Mouse (Mus musculus): ENCODE data around the gene Synpo2l. TPM values are rescaled to one million over a fixed set of nuclear protein-coding genes. Genes with fewer than 3 reads are reported as not detected.
A peak's percentile ranks its signal among the peaks of the same experiment; 100 is the strongest.

Gene Synpo2l
- polyA plus RNA-seq, 1 experiment from 2014 or later: 0.19 TPM

DNA sequence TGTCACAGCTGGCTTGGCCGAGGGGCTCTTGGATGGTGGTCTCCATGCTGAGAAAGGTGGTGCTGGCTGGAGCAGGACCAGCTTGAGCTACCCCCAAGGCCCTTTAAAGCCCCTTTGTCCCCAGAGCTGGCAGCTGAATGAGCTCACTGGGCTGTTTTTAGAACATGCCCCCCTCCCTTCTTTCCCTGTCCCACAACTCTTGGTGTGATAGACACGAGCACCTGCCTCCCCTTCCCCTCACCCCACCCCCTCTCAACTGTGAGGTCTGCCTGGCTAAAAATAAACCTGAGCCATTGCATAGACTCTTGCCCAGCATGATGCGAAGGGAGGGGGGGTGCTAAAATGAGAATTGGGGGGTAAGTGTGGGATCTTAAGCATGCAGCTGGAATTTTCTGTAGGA lies 3.7 kb downstream of the Synpo2l start:
- no peaks in the 10 kb centered on the region for H3K9me3 ChIP-seq (ENCODE audit: control insufficient read depth, low read length)
- H3K4me2 ChIP-seq (ENCODE audit: low read depth, low read length): no peak overlapping the region
- no peak for ATAC-seq (ENCODE audit: low read depth)
- H3K36me3 ChIP-seq (ENCODE audit: control insufficient read depth, insufficient read depth, low read length): no peaks in the 10 kb centered on the region
- H3K9ac ChIP-seq (replicated peaks; ENCODE audit: low read depth, low read length): no peak overlapping the region
- 60% methylated on average over 3 of the region's 3 CpGs for WGBS
- H3K27ac ChIP-seq (ENCODE audit: low read depth, low read length): no peak overlapping the region
- H3K27me3 ChIP-seq (ENCODE audit: control insufficient read depth, insufficient read depth, low read length): 0 out of 2 replicates have a peak, but pooled peaks cover 2% of the 10 kb centered on the region
- H3K4me3 ChIP-seq (ENCODE audit: low read depth, low read length): no peak overlapping the region
- peaks cover 8% of the 10 kb centered on the region; the same call in 1 of the 2 replicates for H3K4me1 ChIP-seq (ENCODE audit: control insufficient read depth, insufficient read depth, low read length)

DNA sequence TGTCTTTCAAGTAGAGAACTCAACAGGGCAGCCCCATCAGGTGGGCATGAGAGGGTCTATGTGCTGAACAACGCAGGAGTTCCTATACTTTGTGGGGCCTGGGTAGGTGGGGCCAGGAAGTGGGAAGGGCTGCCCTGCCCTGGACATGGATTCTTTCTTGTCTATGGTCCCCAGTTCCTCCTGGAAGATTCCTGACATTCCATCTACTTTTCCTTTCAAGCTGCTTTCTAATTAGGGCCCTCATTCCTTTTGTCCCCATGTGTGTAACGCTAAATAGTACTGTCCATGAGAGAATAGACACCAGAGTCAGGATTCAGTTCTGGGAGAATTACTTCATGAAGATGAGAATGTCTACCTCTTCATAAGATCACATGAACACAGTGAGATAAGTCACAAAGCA lies 4.6 kb downstream of the Synpo2l start:
- no peaks in the 10 kb centered on the region for H3K36me3 ChIP-seq (ENCODE audit: control insufficient read depth, insufficient read depth, low read length)
- no peak overlapping the region for H3K4me3 ChIP-seq (ENCODE audit: low read depth, low read length)
- H3K4me1 ChIP-seq (ENCODE audit: control insufficient read depth, insufficient read depth, low read length): peaks cover 8% of the 10 kb centered on the region; the same call in 1 of the 2 replicates
- no peak overlapping the region for H3K9ac ChIP-seq (replicated peaks; ENCODE audit: low read depth, low read length)
- 80% methylated on average over 2 of the region's 2 CpGs for WGBS
- H3K9me3 ChIP-seq (ENCODE audit: control insufficient read depth, low read length): no peaks in the 10 kb centered on the region
- H3K27ac ChIP-seq (ENCODE audit: low read depth, low read length): no peak overlapping the region
- 0 out of 2 replicates have a peak, but pooled peaks cover 2% of the 10 kb centered on the region for H3K27me3 ChIP-seq (ENCODE audit: control insufficient read depth, insufficient read depth, low read length)
- ATAC-seq (ENCODE audit: low read depth): no peak
- no peak overlapping the region for H3K4me2 ChIP-seq (ENCODE audit: low read depth, low read length)

DNA sequence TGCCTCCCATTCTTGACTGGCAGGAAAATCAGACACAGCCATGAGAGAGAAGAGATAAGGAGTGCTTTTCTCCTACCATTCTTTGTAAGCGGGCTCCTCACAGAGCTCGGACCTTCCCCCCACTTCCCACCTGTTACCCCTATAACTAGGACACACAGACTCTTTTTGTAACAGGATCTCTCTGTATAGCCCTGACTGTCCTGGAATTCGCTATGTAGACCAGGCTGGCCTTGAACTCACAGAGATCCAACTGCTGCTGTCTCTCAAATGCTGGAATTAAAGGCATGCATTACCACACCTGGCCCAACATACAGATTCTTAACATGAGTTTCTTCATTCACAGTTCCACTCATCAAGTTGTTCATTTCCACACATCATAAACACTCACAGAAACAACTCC lies 5.4 kb downstream of the Synpo2l start:
- Histone ChIP-seq H3K9ac (replicated peaks; ENCODE audit: low read depth, low read length) (no peak overlapping the region), H3K36me3 (ENCODE audit: control insufficient read depth, insufficient read depth, low read length) (no peaks in the 10 kb centered on the region), H3K4me2 (ENCODE audit: low read depth, low read length) (no peak overlapping the region), H3K27me3 (ENCODE audit: control insufficient read depth, insufficient read depth, low read length) (0 out of 2 replicates have a peak, but pooled peaks cover 2% of the 10 kb centered on the region), H3K4me3 (ENCODE audit: low read depth, low read length) (no peak overlapping the region), H3K4me1 (ENCODE audit: control insufficient read depth, insufficient read depth, low read length) (peaks cover 8% of the 10 kb centered on the region; the same call in 1 of the 2 replicates), H3K27ac (ENCODE audit: low read depth, low read length) (no peak overlapping the region), H3K9me3 (ENCODE audit: control insufficient read depth, low read length) (no peaks in the 10 kb centered on the region)
- ATAC-seq (ENCODE audit: low read depth): no peak
- WGBS: 96% methylated on average over 3 of the region's 3 CpGs

DNA sequence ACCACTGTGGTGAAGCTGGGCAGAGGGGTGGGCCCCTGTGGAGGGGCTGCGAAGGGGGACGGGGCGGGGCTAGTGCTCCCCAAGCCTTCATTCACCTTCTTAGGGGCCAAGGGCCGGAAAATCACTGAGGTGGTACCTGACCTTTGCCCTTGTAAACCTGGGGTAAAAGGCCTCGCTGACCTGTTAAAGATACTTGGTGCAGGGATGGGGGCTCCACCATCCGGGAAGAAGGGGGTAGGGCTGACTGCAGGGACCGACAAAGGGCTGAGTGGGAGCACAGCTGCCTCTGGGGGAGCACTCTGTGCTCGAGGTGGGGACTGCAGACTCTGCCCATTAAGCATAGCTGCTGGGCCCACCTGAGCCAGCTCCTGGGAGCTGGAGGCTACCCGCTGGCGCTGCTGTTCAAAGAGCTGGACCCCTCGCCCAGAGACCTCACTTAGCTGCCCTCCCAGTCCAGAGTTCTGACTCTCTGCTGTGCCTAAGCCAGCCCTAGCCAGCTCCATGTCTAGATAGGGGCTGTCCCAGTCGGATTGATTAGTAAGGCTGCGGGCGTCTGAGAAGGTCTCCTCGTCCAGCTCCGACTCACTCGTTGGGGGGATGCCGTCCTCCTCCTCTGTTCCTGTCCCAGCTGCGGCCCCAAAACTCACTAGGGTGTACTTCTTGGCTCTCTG lies 6.4 kb downstream of the Synpo2l start:
- no peaks in the 10 kb centered on the region for H3K9me3 ChIP-seq (ENCODE audit: control insufficient read depth, low read length)
- no peaks in the 10 kb centered on the region for H3K36me3 ChIP-seq (ENCODE audit: control insufficient read depth, insufficient read depth, low read length)
- 9% methylated on average over 19 of the region's 19 CpGs for WGBS
- 0 out of 2 replicates have a peak, but pooled peaks cover 2% of the 10 kb centered on the region for H3K27me3 ChIP-seq (ENCODE audit: control insufficient read depth, insufficient read depth, low read length)
- peaks cover 8% of the 10 kb centered on the region; the same call in 1 of the 2 replicates for H3K4me1 ChIP-seq (ENCODE audit: control insufficient read depth, insufficient read depth, low read length)
- ATAC-seq (ENCODE audit: low read depth): peak; percentile 52
- H3K4me3 ChIP-seq (ENCODE audit: low read depth, low read length): peak overlapping the region; percentile 56
- peak overlapping the region; percentile 80 for H3K4me2 ChIP-seq (ENCODE audit: low read depth, low read length)
- peak overlapping the region; percentile 78 for H3K27ac ChIP-seq (ENCODE audit: low read depth, low read length)
- H3K9ac ChIP-seq (replicated peaks; ENCODE audit: low read depth, low read length): peak overlapping the region; percentile 74

DNA sequence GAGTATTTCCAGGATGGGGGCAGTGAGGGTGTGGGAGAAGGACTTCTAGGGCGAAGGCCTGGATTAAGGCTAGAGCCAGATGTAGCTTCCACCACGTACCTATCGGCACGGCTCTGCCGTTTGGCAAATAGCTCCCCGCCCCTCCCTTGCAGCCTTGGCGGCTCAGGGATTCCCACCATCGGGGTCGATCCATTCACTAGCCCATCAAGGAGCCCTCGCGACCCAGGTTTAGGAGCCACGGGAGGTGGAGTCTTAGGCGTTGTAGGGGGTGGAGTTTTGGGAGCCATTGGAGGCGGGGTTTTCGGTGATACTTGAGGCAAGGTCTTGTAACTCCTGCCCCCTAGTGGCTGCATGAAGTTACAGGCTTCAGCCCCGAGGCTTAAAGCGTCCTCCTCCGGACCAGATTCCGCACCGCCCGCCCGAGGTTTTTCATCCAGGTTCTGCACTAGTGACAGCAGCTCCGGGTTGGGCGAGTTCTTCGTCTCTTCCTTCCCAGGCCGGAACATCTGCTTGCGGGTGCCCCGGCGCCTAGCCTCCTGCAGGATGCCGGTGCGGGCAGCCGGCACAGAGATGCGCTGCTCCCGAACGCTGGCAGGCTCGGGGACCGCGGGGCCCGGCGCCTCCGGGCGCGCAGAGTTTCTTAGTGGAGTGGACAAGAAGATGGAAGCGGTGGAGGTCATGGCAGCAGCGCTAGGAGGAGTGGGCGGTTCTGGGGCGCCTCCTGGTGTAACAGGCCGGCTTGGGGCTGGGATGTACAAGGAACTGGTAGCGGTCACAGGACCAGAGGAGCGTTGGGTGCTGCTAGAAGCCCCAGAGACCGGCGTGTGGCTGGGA lies 7.1 kb downstream of the Synpo2l start:
- Histone ChIP-seq H3K4me2 (ENCODE audit: low read depth, low read length) (peak overlapping the region; percentile 80), H3K4me1 (ENCODE audit: control insufficient read depth, insufficient read depth, low read length) (peaks cover 8% of the 10 kb centered on the region; the same call in 1 of the 2 replicates), H3K4me3 (ENCODE audit: low read depth, low read length) (peak overlapping the region; percentile 56), H3K9me3 (ENCODE audit: control insufficient read depth, low read length) (no peaks in the 10 kb centered on the region), H3K27ac (ENCODE audit: low read depth, low read length) (peak overlapping the region; percentile 78), H3K27me3 (ENCODE audit: control insufficient read depth, insufficient read depth, low read length) (0 out of 2 replicates have a peak, but pooled peaks cover 2% of the 10 kb centered on the region), H3K9ac (replicated peaks; ENCODE audit: low read depth, low read length) (peak overlapping the region; percentile 74), H3K36me3 (ENCODE audit: control insufficient read depth, insufficient read depth, low read length) (no peaks in the 10 kb centered on the region)
- peak; percentile 84 for ATAC-seq (ENCODE audit: low read depth)
- WGBS: 1% methylated on average over 52 of the region's 52 CpGs

DNA sequence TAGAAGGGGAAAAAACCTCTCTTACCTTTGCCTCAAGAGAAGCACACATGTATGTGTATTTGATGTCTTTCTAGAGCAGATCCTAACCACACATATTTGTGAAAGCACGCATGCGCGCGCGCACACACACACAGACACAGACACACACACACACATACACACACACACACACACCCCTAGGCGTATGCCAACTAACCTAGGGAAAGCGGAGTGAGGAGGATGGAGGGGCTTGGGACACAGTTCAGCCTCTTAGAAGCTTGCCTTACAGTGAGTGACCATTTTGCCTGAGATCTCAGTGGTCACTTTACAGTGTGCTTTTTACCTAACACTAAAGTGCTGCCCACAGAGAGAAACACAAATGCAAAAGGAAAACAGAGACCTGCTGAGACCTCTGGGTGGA lies 8.5 kb downstream of the Synpo2l start:
- Histone ChIP-seq H3K4me3 (ENCODE audit: low read depth, low read length) (no peak overlapping the region), H3K36me3 (ENCODE audit: control insufficient read depth, insufficient read depth, low read length) (no peaks in the 10 kb centered on the region), H3K4me2 (ENCODE audit: low read depth, low read length) (no peak overlapping the region), H3K9ac (replicated peaks; ENCODE audit: low read depth, low read length) (no peak overlapping the region), H3K9me3 (ENCODE audit: control insufficient read depth, low read length) (no peaks in the 10 kb centered on the region), H3K4me1 (ENCODE audit: control insufficient read depth, insufficient read depth, low read length) (peaks cover 8% of the 10 kb centered on the region; the same call in 1 of the 2 replicates), H3K27me3 (ENCODE audit: control insufficient read depth, insufficient read depth, low read length) (no peaks in the 10 kb centered on the region), H3K27ac (ENCODE audit: low read depth, low read length) (no peak overlapping the region)
- WGBS: 95% methylated on average over 7 of the region's 7 CpGs
- no peak for ATAC-seq (ENCODE audit: low read depth)

DNA sequence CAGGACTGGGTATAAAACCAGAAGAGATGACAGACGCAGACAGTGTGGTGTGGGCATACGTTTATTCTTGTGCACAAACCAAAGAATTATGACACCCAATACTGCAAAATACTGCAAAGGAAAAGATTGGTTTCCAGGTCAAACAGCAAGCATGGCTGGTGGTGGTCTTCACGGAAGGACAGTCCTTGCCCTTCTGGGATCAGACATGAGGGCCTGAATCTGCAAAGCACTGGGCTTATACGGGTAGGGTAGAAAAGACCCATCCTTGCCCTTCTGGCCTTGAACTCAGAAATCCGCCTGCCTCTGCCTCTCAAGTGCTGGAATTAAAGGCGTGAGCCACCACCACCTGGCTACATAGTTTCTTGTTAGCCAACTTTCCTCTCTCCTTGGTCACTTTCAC lies 9.3 kb downstream of the Synpo2l start:
- no peak overlapping the region for H3K27ac ChIP-seq (ENCODE audit: low read depth, low read length)
- no peak overlapping the region for H3K4me3 ChIP-seq (ENCODE audit: low read depth, low read length)
- ATAC-seq (ENCODE audit: low read depth): no peak
- H3K4me2 ChIP-seq (ENCODE audit: low read depth, low read length): no peak overlapping the region
- H3K27me3 ChIP-seq (ENCODE audit: control insufficient read depth, insufficient read depth, low read length): no peaks in the 10 kb centered on the region
- WGBS: 92% methylated on average over 6 of the region's 6 CpGs
- no peaks in the 10 kb centered on the region for H3K9me3 ChIP-seq (ENCODE audit: control insufficient read depth, low read length)
- peaks cover 8% of the 10 kb centered on the region; the same call in 1 of the 2 replicates for H3K4me1 ChIP-seq (ENCODE audit: control insufficient read depth, insufficient read depth, low read length)
- no peak overlapping the region for H3K9ac ChIP-seq (replicated peaks; ENCODE audit: low read depth, low read length)
- no peaks in the 10 kb centered on the region for H3K36me3 ChIP-seq (ENCODE audit: control insufficient read depth, insufficient read depth, low read length)

DNA sequence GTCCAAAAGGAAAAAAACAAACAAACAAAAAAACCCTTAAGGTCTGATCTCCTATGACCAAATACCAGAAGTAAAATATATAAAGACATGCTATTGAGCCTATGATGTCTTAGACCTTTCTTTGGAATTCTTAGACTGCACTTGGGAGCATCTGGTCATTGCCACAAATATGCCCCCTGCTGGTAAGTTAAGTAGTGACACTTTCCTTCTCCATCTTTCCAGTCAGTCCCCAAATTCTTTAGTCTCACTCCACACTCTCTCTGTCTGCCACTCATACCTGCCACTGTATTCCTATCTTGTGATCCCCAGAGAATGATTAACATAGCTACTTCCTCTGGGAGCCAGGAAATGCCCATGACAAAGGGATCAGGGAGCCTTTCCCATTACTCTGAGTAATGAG lies 9.8 kb downstream of the Synpo2l start:
- Histone ChIP-seq H3K9ac (replicated peaks; ENCODE audit: low read depth, low read length) (no peak overlapping the region), H3K9me3 (ENCODE audit: control insufficient read depth, low read length) (no peaks in the 10 kb centered on the region), H3K4me3 (ENCODE audit: low read depth, low read length) (no peak overlapping the region), H3K27me3 (ENCODE audit: control insufficient read depth, insufficient read depth, low read length) (no peaks in the 10 kb centered on the region), H3K36me3 (ENCODE audit: control insufficient read depth, insufficient read depth, low read length) (no peaks in the 10 kb centered on the region), H3K4me2 (ENCODE audit: low read depth, low read length) (no peak overlapping the region), H3K27ac (ENCODE audit: low read depth, low read length) (no peak overlapping the region), H3K4me1 (ENCODE audit: control insufficient read depth, insufficient read depth, low read length) (peaks cover 8% of the 10 kb centered on the region; the same call in 1 of the 2 replicates)
- no peak for ATAC-seq (ENCODE audit: low read depth)

DNA sequence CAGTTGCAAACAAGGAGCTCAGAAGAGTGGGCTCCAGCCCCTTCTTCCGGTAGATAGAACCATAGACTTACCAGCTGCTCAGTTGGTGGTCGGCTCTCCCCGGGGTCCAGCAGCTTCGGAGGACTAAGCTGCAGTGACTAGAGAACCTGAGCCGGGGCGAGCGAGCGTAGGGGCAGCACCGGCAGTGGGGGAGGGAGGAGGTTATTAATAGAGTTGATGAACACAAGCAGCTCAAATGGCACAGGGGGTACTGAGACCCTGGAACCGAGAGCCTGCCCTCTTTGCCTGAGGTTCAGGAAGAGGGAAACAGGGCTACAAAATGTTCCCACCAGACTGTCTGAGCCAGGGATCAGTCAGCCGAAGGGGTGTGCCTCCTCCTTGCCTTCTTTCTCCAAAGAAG lies 11.8 kb downstream of the Synpo2l start, which contains the start of gene Myoz1:
Gene Myoz1 (minus strand): TSS at position 180 of the 400 bp plus-strand sequence.
- no peak within 1 kb of the TSS for H3K4me2 ChIP-seq (ENCODE audit: low read depth, low read length)
- no peaks in the 10 kb centered on the region for H3K27me3 ChIP-seq (ENCODE audit: control insufficient read depth, insufficient read depth, low read length)
- 52% methylated on average over 11 of the region's 11 CpGs for WGBS
- H3K4me1 ChIP-seq (ENCODE audit: control insufficient read depth, insufficient read depth, low read length): no peaks in the 10 kb centered on the region
- H3K9ac ChIP-seq (replicated peaks; ENCODE audit: low read depth, low read length): no peak within 1 kb of the TSS
- no peaks in the 10 kb centered on the region for H3K9me3 ChIP-seq (ENCODE audit: control insufficient read depth, low read length)
- no peak within 1 kb of the TSS for H3K27ac ChIP-seq (ENCODE audit: low read depth, low read length)
- no peak for ATAC-seq (ENCODE audit: low read depth)
- no peak within 1 kb of the TSS for H3K4me3 ChIP-seq (ENCODE audit: low read depth, low read length)
- H3K36me3 ChIP-seq (ENCODE audit: control insufficient read depth, insufficient read depth, low read length): no peaks in the 10 kb centered on the region

All from neural tube, embryonic 14.5 days (tissue).